Mouse (Mus musculus) kidney, adult 2 months (tissue): ENCODE measurements around the gene Ralgps1. TPM values are rescaled to one million over a fixed set of nuclear protein-coding genes. Genes with fewer than 3 reads are reported as not detected.

ENCODE experiments used
- DNase-seq: peaks from one replicate; pipeline ENCODE4 v3.0.0; 2021
- H3K27ac ChIP-seq: fragments of 200-500 bp; 2 replicates; pipeline ENCODE4 v1.5.1; 2012; ENCODE audit warnings: low read depth, low read length, control low read depth, inconsistent platforms; ENCODE audit not compliant: insufficient read depth
- H3K27me3 ChIP-seq: fragments of 200-500 bp; replicated peaks from 2 replicates; pipeline ENCODE4 v1.6.1; 2012; ENCODE audit warnings: mild to moderate bottlenecking, moderate library complexity, low read length, inconsistent platforms; ENCODE audit not compliant: control insufficient read depth, insufficient read depth
- H3K36me3 ChIP-seq: fragments of 200-500 bp; 2 replicates; pipeline ENCODE4 v1.6.1; 2012; ENCODE audit warnings: mild to moderate bottlenecking, moderate library complexity, low read length, inconsistent platforms; ENCODE audit not compliant: control insufficient read depth, insufficient read depth
- H3K4me1 ChIP-seq: fragments of 200-500 bp; 2 replicates; pipeline ENCODE4 v1.6.1; 2011; ENCODE audit warnings: low read length; ENCODE audit not compliant: control insufficient read depth, insufficient read depth
- H3K4me3 ChIP-seq: fragments of 200-500 bp; 2 replicates; pipeline ENCODE4 v1.5.1; 2011; ENCODE audit warnings: mild to moderate bottlenecking, low read depth, low read length, control low read depth; ENCODE audit not compliant: insufficient read depth
- CTCF ChIP-seq: fragments of 200-500 bp; conservative IDR thresholded peaks from 2 replicates; pipeline ENCODE4 v1.5.1; 2011; ENCODE audit warnings: low read depth, mild to moderate bottlenecking, control low read depth, low read length, moderate library complexity, mixed read lengths; ENCODE audit not compliant: insufficient read depth, insufficient read length
- POLR2A ChIP-seq: fragments of 200-500 bp; IDR thresholded peaks from one replicate; pipeline ENCODE4 v1.6.1; 2011; ENCODE audit warnings: low read depth, low read length, control low read depth
- WGBS: fragments of 180-500 bp; shearing (Covaris S2); methylation state at CpG from one replicate; pipeline ENCODE4 v1.1.7; 2018; 5-methylcytosine and 5-hydroxymethylcytosine counted together
- polyA plus RNA-seq: library from polyadenylated mRNA; depleted of rRNA; stranded (reverse); fragments of >200 nt; gene quantifications from 2 replicates; pipeline ENCODE4 v1.2.3, GENCODE M21; 2012

The Ralgps1 gene
- polyA plus RNA-seq, 1 experiment, result 4.9 TPM

DNA sequence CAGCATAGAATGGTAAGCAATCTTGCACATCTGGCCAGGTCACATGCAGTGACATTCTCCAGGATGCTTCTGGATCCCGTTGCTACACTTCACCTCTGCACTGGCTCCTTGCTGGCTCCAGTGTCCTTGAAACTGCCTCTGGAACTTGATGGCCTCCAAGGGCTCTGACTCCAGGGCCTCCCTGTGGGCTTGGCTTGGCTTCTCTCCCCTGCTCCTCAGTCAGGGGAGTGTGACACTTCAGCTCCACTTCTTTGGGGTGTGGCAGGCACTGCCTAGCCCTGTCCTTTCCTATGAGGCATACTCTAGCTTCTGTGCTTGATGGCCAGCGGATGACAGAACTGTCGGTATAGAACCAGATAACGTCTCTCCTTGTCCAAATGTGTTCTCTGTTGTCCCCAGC lies 224.3 kb downstream of the Ralgps1 start:
- no peaks in the 10 kb centered on the region for H3K4me1 ChIP-seq

DNA sequence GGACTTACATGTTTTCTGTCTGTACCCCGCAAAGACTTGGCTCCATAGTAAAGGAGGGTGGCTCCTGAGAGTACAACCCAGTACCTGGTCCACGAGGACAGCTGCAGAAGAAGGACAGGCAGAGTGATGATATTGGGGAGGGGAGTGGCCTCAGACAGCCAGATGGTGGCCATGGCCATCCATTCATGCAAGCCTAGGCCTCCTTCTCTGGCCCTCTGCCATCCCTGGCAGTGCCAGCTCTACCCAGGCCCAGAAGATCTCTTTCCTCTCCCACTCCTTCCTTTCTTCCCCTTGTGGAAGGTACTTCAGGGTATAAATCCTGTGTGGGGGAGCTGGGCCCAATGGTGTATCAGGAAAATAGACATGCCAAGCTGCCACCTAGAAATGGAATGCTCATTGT lies 228.0 kb downstream of the Ralgps1 start:
- no peaks in the 10 kb centered on the region for H3K27me3 ChIP-seq
- no peak for TF ChIP-seq CTCF
- no peak for TF ChIP-seq POLR2A
- H3K36me3 ChIP-seq, result no peaks in the 10 kb centered on the region
- 91% methylated on average over 2 of the region's 2 CpGs for WGBS
- DNase-seq, result no peak
- H3K4me3 ChIP-seq, result no peak overlapping the region
- no peaks in the 10 kb centered on the region for H3K4me1 ChIP-seq
- no peak overlapping the region for H3K27ac ChIP-seq

More for the DNA sequence above, 224.3 kb downstream of the Ralgps1 start:
- Histone ChIP-seq H3K27ac (no peak overlapping the region), H3K27me3 (no peaks in the 10 kb centered on the region), H3K36me3 (no peaks in the 10 kb centered on the region), H3K4me3 (no peak overlapping the region)
- no peak for DNase-seq
- 84% methylated on average over 4 of the region's 4 CpGs for WGBS
- TF ChIP-seq POLR2A (no peak), CTCF (no peak)

DNA sequence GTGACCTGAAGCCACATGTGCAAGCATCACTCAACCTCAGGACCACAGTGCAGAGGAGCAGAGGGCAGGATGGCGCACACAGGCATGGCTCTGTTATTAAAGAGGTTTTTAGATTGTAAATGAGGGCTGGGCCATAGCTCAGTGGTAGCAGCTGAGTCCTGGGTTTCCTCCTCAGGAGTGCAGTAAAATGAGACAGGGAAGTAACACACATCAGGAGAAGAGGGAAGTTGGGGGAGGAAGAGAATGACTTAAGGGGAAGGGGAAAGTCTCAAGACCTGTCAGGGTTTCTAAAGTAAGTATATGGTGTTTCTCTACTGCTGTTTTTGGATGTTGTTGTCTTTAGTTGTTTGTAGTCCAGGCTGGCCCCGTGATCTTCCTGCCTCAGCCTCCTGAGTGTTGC lies 232.8 kb downstream of the Ralgps1 start:
- Histone ChIP-seq H3K4me3 (no peak overlapping the region), H3K27me3 (no peaks in the 10 kb centered on the region), H3K36me3 (no peaks in the 10 kb centered on the region), H3K27ac (no peak overlapping the region), H3K4me1 (no peaks in the 10 kb centered on the region)
- 88% methylated on average over 2 of the region's 2 CpGs for WGBS
- no peak for DNase-seq
- TF ChIP-seq POLR2A, result no peak
- TF ChIP-seq CTCF, result no peak

DNA sequence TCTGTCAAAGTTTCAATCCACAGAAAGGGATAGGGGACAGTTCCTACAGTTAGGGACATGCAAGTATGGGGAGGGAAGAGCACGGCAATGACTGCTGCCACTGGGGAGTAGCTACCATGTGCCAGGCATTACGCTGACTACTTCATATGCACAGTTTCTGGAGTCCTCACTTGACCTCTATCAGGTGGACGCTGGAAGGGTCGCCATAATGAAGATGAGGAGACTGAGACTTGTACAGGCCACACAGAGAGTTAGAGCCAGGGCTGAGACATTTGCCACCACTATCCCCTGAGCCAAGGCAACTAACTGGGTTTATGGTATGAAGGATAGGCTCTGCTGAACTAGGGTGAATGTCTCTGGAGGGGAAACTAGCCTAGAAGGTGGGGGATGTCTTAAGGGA lies 233.6 kb downstream of the Ralgps1 start:
- no peaks in the 10 kb centered on the region for H3K27me3 ChIP-seq
- TF ChIP-seq POLR2A (no peak), CTCF (no peak)
- H3K27ac ChIP-seq, result no peak overlapping the region
- H3K4me1 ChIP-seq, result no peaks in the 10 kb centered on the region
- WGBS, result 90% methylated on average over 4 of the region's 4 CpGs
- no peak overlapping the region for H3K4me3 ChIP-seq
- no peaks in the 10 kb centered on the region for H3K36me3 ChIP-seq
- DNase-seq, result no peak

DNA sequence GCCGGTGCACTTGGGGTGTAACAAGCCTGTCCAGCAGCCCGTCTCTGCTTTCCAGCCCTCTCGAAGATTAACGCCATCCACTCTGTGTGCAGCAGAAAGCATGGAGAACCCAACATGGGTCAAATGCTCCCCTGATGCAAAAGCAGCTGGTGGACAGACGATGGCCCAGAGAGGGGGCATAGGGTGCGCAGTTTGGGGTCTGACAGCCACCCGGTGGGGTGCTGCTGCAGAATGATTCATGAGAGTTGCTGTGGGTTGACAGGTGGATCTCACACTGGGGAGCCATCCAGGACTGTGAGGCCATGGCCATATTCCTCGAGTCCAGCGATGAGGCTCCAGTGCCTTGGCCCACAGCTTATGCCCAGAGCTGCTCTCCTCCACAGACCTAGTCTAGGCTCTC lies 234.0 kb downstream of the Ralgps1 start:
- WGBS, result 91% methylated on average over 9 of the region's 9 CpGs
- H3K27me3 ChIP-seq, result no peaks in the 10 kb centered on the region
- H3K36me3 ChIP-seq, result no peaks in the 10 kb centered on the region
- no peak for TF ChIP-seq POLR2A
- TF ChIP-seq CTCF, result no peak
- no peak overlapping the region for H3K4me3 ChIP-seq
- H3K27ac ChIP-seq, result no peak overlapping the region
- H3K4me1 ChIP-seq, result no peaks in the 10 kb centered on the region
- no peak for DNase-seq

DNA sequence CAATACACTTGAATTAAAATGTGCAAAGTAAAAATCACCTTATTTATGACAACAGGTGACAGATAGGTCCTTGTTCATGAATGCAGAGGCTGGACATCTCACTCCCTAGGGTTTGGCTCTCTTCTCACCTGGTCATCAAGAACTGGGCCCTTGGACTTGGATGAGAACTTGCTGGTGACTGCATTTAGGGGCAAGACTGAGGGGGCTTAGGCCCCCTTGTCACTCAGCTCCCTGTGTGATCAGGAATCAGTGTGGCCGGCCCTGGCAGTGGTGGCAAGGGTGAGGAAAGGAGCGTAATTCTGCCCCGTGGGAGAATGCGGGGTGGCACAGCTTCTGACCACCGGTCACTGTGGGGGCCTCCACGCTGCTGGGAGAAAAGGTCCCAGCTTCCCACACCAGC lies 234.9 kb downstream of the Ralgps1 start:
- H3K4me1 ChIP-seq, result no peaks in the 10 kb centered on the region
- no peak overlapping the region for H3K4me3 ChIP-seq
- TF ChIP-seq POLR2A (no peak), CTCF (no peak)
- no peak overlapping the region for H3K27ac ChIP-seq
- no peak for DNase-seq
- H3K36me3 ChIP-seq, result no peaks in the 10 kb centered on the region
- H3K27me3 ChIP-seq, result no peaks in the 10 kb centered on the region
- WGBS, result 90% methylated on average over 6 of the region's 6 CpGs

DNA sequence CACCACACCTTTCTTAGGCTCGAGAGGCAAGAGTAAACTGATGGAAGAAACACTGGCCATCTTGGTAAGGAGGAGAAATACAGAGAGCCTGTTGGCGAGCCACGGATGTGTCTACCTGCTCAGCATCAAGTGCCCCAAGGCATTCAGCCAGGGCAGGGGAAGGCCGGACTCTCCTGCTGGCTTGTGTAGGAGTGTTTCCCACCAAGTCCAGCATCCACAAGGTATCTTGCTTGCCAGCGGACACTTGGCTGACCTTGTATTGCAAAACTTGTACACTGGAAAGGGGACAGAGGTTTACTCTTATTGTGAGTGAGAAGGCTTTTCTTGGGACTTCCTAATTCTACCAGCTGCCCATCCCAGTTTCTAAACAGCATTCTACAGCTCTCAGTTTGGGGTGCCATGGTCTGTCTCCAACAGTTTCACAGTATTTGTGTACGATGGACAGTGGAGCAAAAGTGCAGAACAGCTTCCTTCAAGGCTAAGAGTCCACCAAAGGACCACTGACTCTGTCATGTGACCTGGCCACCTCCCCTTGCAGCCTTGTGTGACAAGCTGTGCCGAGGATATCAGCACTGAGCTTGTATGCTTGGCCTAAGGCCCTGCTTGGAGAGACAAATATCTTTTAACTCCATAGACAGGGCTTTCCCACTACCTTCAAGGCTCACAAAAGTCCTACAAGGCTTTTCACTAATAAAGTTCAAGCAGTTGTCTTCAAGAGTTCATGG lies 236.4 kb downstream of the Ralgps1 start:
- Histone ChIP-seq H3K4me3 (no peak overlapping the region), H3K27ac (no peak overlapping the region), H3K36me3 (no peaks in the 10 kb centered on the region), H3K27me3 (no peaks in the 10 kb centered on the region), H3K4me1 (no peaks in the 10 kb centered on the region)
- DNase-seq, result no peak
- TF ChIP-seq CTCF, result no peak
- no peak for TF ChIP-seq POLR2A
- WGBS, result 75% methylated on average over 7 of the region's 7 CpGs
